Mouse (Mus musculus) myocyte (in vitro differentiated cells): ENCODE results near the gene Rabl2. TPM values are rescaled to one million over a fixed set of nuclear protein-coding genes. Genes with fewer than 3 reads are reported as not detected.

Experiments used
- H3K27me3 ChIP-seq: one replicate; pipeline ENCODE4 v1.6.1; 2011; ENCODE audit not compliant: control insufficient read depth, insufficient read depth, insufficient read length
- H3K36me3 ChIP-seq: one replicate; pipeline ENCODE4 v1.6.1; 2011; ENCODE audit not compliant: control insufficient read depth, insufficient read depth
- H3K4me2 ChIP-seq: one replicate; pipeline ENCODE4 v1.6.1; 2011; ENCODE audit warnings: low read depth, control low read depth
- H3K4me3 ChIP-seq: one replicate; pipeline ENCODE4 v1.5.1; 2011; ENCODE audit warnings: mild to moderate bottlenecking, control low read depth, moderate library complexity
- H3K79me2 ChIP-seq: one replicate; pipeline ENCODE4 v1.6.1; 2011; ENCODE audit not compliant: control insufficient read depth, insufficient read depth
- H3ac ChIP-seq: one replicate; pipeline ENCODE4 v1.6.1; 2011; ENCODE audit not compliant: control insufficient read depth, insufficient read length
- CEBPB ChIP-seq: IDR thresholded peaks from 2 replicates; pipeline ENCODE4 v1.6.1; 2011; ENCODE audit warnings: mild to moderate bottlenecking, moderate library complexity; ENCODE audit not compliant: poor library complexity, insufficient read depth, severe bottlenecking
- E2F4 ChIP-seq: IDR thresholded peaks from one replicate; pipeline ENCODE4 v1.6.1; 2011; ENCODE audit warnings: mild to moderate bottlenecking, control low read depth, moderate library complexity; ENCODE audit not compliant: insufficient read depth
- MAX ChIP-seq: IDR thresholded peaks from one replicate; pipeline ENCODE4 v1.6.1; 2011; ENCODE audit warnings: low read depth, mild to moderate bottlenecking, control low read depth
- MYOD1 ChIP-seq, 3 experiments: IDR thresholded peaks; one replicate each; pipeline ENCODE4 v1.6.1; 2011; ENCODE audit warnings: control low read depth in 2 of 3, low read depth in 2 of 3, mild to moderate bottlenecking in 2 of 3, moderate library complexity in 1 of 3; ENCODE audit not compliant: insufficient read length in 2 of 3, control insufficient read depth in 1 of 3
- MYOG ChIP-seq, 3 experiments: IDR thresholded peaks; one replicate each; pipeline ENCODE4 v1.6.1; 2011; ENCODE audit warnings: control low read depth in 2 of 3, low read depth in 2 of 3, mild to moderate bottlenecking in 2 of 3; ENCODE audit not compliant: insufficient read length in 2 of 3, control insufficient read depth in 1 of 3, insufficient read depth in 1 of 3
- POLR2A ChIP-seq: IDR thresholded peaks from one replicate; pipeline ENCODE4 v1.6.1; 2011; ENCODE audit warnings: low read depth, mild to moderate bottlenecking, control low read depth, moderate library complexity; ENCODE audit not compliant: insufficient read length
- POLR2AphosphoS2 ChIP-seq: IDR thresholded peaks from one replicate; pipeline ENCODE4 v1.6.1; 2011; ENCODE audit warnings: low read depth, control low read depth; ENCODE audit not compliant: insufficient read length
- REST ChIP-seq: IDR thresholded peaks from one replicate; pipeline ENCODE4 v1.6.1; 2011; ENCODE audit warnings: mild to moderate bottlenecking, control low read depth, moderate library complexity; ENCODE audit not compliant: insufficient read depth, insufficient read length
- SRF ChIP-seq: IDR thresholded peaks from one replicate; pipeline ENCODE4 v1.6.1; 2011; ENCODE audit warnings: low read depth; ENCODE audit not compliant: control insufficient read depth, insufficient read length
- TCF12 ChIP-seq: IDR thresholded peaks from one replicate; pipeline ENCODE4 v1.6.1; 2011; ENCODE audit warnings: mild to moderate bottlenecking, control low read depth; ENCODE audit not compliant: poor library complexity, insufficient read depth, severe bottlenecking
- TCF3 ChIP-seq: IDR thresholded peaks from one replicate; pipeline ENCODE4 v1.6.1; 2011; ENCODE audit warnings: low read depth, control low read depth; ENCODE audit not compliant: insufficient read length
- USF1 ChIP-seq: IDR thresholded peaks from one replicate; pipeline ENCODE4 v1.6.1; 2011; ENCODE audit warnings: low read depth, mild to moderate bottlenecking, control low read depth, moderate library complexity
- polyA plus RNA-seq: library from polyadenylated mRNA; unstranded; fragments of >200 nt; fragmentation: generic; extraction: Trizol; gene quantifications from one replicate; pipeline ENCODE4 v1.2.1, GENCODE M21; 2012; ENCODE audit warnings: missing spikeins

Rabl2 gene
- polyA plus RNA-seq, 1 experiment: 13.9 TPM

- Histone ChIP-seq H3K4me2 (no peak overlapping the region), H3K79me2 (no peaks in the 10 kb centered on the region), H3K36me3 (no peaks in the 10 kb centered on the region), H3K4me3 (no peak overlapping the region), H3K27me3 (peaks cover 26% of the 10 kb centered on the region), H3ac (no peak overlapping the region)
- no peak for TF ChIP-seq POLR2AphosphoS2
- no peak for TF ChIP-seq E2F4
- no peak for TF ChIP-seq SRF
- no peak for TF ChIP-seq MAX
- TF ChIP-seq TCF12: no peak
- TF ChIP-seq POLR2A: no peak
- no peak for TF ChIP-seq REST
- TF ChIP-seq MYOD1 (IDR thresholded peaks at IDR 0.05; ENCODE audit: control insufficient read depth in 1 of 3, insufficient read length in 2 of 3, low read depth in 2 of 3): no peak
- no peak for TF ChIP-seq MYOG (IDR thresholded peaks at IDR 0.05; ENCODE audit: control insufficient read depth in 1 of 3, insufficient read depth in 1 of 3, insufficient read length in 2 of 3, low read depth in 2 of 3)
- no peak for TF ChIP-seq TCF3
- no peak for TF ChIP-seq CEBPB
- no peak for TF ChIP-seq USF1
These were observed 16.2 kb upstream of the Rabl2 start for GRCm38 (mm10) chr15:89607888-89608287.

GRCm38 (mm10) chr15:89607480-89607879 lies 15.8 kb upstream of the Rabl2 start:
- Histone ChIP-seq H3K4me2 (no peak overlapping the region), H3K4me3 (no peak overlapping the region), H3ac (no peak overlapping the region), H3K79me2 (no peaks in the 10 kb centered on the region), H3K27me3 (peaks cover 26% of the 10 kb centered on the region), H3K36me3 (no peaks in the 10 kb centered on the region)
- TF ChIP-seq SRF (no peak), MYOG (IDR thresholded peaks at IDR 0.05; ENCODE audit: control insufficient read depth in 1 of 3, insufficient read depth in 1 of 3, insufficient read length in 2 of 3, low read depth in 2 of 3) (no peak), POLR2A (no peak), TCF3 (no peak), MAX (no peak)

GRCm38 (mm10) chr15:89605822-89606570 lies 14.3 kb upstream of the Rabl2 start:
- H3K79me2 ChIP-seq: no peaks in the 10 kb centered on the region
- H3K27me3 ChIP-seq: peaks cover 26% of the 10 kb centered on the region
- no peak overlapping the region for H3K4me2 ChIP-seq
- TF ChIP-seq MYOD1 (IDR thresholded peaks at IDR 0.05; ENCODE audit: control insufficient read depth in 1 of 3, insufficient read length in 2 of 3, low read depth in 2 of 3) (no peak), USF1 (no peak), POLR2AphosphoS2 (no peak)
- no peaks in the 10 kb centered on the region for H3K36me3 ChIP-seq
- H3ac ChIP-seq: no peak overlapping the region
- no peak overlapping the region for H3K4me3 ChIP-seq

DNA sequence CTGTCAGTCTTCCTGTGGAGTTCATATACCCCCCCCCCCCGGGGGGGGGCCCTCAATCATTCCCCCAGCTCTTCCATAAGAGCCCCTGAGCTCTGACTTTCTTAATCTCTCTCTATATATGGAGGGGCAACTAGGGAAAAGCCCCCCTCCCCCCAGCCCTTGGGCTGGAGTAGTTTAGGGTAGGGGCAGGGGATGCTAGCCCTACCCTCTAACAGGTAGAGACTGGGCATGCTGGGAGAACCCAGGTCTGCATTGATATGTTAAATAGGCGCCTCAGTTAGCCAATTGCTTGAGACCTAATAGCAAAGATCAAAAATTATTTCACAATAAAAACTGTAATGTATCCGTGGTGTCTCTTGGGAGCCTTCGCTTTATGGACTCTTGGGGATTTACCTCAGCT lies 825 bp upstream of the Rabl2 start:
- no peak overlapping the region for H3ac ChIP-seq
- no peak for TF ChIP-seq CEBPB
- no peak for TF ChIP-seq TCF12
- H3K27me3 ChIP-seq: peaks cover 6% of the 10 kb centered on the region
- no peaks in the 10 kb centered on the region for H3K79me2 ChIP-seq
- peaks cover 4% of the 10 kb centered on the region for H3K36me3 ChIP-seq
- H3K4me2 ChIP-seq: peak overlapping the region; percentile 85
- peak overlapping the region; percentile 51 for H3K4me3 ChIP-seq

- peak overlapping the region; percentile 85 for H3K4me2 ChIP-seq
- TF ChIP-seq E2F4 (no peak), POLR2AphosphoS2 (no peak), CEBPB (no peak), MYOD1 (IDR thresholded peaks at IDR 0.05; ENCODE audit: control insufficient read depth in 1 of 3, insufficient read length in 2 of 3, low read depth in 2 of 3) (no peak), POLR2A (no peak)
- H3K36me3 ChIP-seq: peaks cover 6% of the 10 kb centered on the region
- no peaks in the 10 kb centered on the region for H3K79me2 ChIP-seq
- H3ac ChIP-seq: peak overlapping the region; percentile 1
- H3K27me3 ChIP-seq: peaks cover 3% of the 10 kb centered on the region
- peak overlapping the region; percentile 51 for H3K4me3 ChIP-seq
These were observed 406 bp downstream of the Rabl2 start for GRCm38 (mm10) chr15:89591317-89591716.

DNA sequence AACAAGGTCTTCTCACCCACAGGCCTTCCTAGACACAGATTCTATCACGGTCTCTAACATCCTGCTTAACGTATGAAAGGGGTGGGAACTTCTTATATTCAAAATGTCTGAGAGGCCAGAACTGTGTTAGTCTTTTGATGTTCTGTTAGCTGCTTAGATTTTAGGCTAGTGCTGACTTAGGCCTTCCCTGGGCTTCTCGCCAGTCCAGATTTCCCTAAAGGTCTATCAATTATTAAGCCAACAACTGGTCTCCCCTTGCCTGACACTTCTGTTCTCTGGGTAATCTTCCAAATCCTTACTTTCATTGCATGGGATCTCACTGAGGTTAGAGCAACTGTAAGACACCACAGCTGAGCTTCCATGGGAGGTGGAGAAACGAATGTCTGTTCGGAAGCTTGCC lies 2.6 kb downstream of the Rabl2 start:
- TF ChIP-seq E2F4: no peak
- TF ChIP-seq REST: no peak
- no peak for TF ChIP-seq CEBPB
- TF ChIP-seq POLR2AphosphoS2: no peak
- no peak for TF ChIP-seq MYOD1 (IDR thresholded peaks at IDR 0.05; ENCODE audit: control insufficient read depth in 1 of 3, insufficient read length in 2 of 3, low read depth in 2 of 3)
- TF ChIP-seq USF1: no peak
- Histone ChIP-seq H3K36me3 (peaks cover 6% of the 10 kb centered on the region), H3K4me3 (no peak overlapping the region), H3ac (no peak overlapping the region), H3K79me2 (no peaks in the 10 kb centered on the region), H3K27me3 (no peaks in the 10 kb centered on the region), H3K4me2 (no peak overlapping the region)
